Mouse (Mus musculus) ovary, postnatal 10 days (tissue): ENCODE measurements around the gene Olfr382.
"Not testable (repeated sequence)": the region's sequence is repeated elsewhere in the genome, so short reads cannot be mapped to it uniquely, and the experiment has no call there.

Experiments
- DNase-seq: peaks from one replicate; pipeline ENCODE4 v3.0.0; 2022; ENCODE audit warnings: low spot score

Gene Olfr382

DNA sequence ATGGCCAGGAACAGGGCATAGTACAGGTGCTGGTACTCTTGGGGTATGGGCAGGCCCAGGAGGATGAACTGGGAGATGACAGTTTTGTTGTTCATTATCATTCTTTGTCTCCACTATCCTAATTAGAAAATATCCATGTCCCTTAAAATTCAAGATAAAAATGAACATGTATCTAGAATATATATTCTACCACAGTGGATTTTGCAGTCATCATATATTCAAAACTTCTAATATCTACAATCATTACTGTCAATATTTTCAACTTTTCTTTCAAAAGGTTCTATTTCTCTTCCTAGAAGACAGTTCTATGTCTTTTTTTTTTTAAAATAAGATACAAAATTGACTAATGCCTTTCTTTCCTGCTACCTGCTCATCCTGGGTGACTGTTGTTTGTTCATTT is at the start of gene Olfr382:
Gene Olfr382 (minus strand): TSS at position 101 of the 400 bp plus-strand sequence.
- DNase-seq: no peak

DNA sequence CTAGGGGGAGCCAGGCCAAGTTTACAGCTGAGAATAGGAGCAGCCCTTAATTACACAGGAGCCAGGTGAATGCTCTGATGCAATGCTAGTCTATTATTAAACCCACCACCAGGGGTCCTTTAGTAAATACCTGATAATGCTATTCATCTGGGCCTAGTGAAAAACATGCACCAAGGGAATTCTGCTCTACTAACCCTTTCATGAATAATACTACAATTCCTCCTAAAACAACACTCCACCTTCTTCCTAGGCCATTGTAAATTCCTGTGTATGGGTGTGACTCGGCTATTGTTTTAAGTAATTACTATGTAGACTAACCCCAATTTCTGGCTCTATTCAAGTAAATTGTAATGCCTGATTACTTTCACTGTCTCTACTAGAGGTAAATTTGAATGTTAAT is 12.0 kb upstream of the Olfr382 start:
- DNase-seq: not testable (repeated sequence)

DNA sequence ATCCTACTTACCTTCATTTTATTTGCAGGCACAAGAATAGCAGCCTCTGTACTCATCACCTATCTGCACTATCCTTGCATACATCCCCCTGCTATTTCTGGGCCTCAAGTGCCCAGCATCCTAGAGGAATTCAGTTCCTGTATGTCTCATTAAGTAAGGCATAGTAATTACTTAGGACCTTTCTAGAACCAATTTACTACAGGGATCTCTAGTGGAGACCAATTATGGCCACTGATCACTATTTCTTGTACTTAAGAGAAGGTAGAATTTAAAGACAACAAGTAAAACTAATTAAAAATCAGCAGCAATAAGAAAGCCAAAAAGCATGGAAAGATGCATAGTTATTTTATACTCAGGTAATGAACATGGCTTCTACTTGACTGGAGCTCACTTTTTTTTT is 25.5 kb downstream of the Olfr382 start, which contains the start of gene Olfr381:
Gene Olfr381 (minus strand): TSS at position 101 of the 400 bp plus-strand sequence.
- no peak for DNase-seq
